Mouse (Mus musculus) megakaryocyte, embryonic 14.5 days (primary cell): ENCODE results near the gene Nit2.

Source experiments
- FLI1 ChIP-seq: IDR thresholded peaks from 2 replicates; pipeline ENCODE4 v1.6.1; 2012; ENCODE audit warnings: low read length, inconsistent platforms, mixed read lengths
- GATA1 ChIP-seq: IDR thresholded peaks from 3 replicates; pipeline ENCODE4 v1.6.1; 2012; ENCODE audit warnings: mixed read lengths, low read length, inconsistent platforms, borderline replicate concordance

- TF ChIP-seq FLI1 = no peak
- no peak for TF ChIP-seq GATA1
Observed at GRCm38 (mm10) chr16:57197281-57197680, 30.1 kb upstream of the Nit2 start.
